Mouse (Mus musculus) liver, embryonic 11.5 days (tissue): ENCODE results near the gene Snd1. TPM values are rescaled to one million over a fixed set of nuclear protein-coding genes. Genes with fewer than 3 reads are reported as not detected.

Source experiments
- ATAC-seq: fragments of 200-750 bp; cut with Nextera tagmentation; replicated peaks from 2 replicates; pipeline ENCODE4 v1.8.0; 2017; ENCODE audit warnings: moderate number of reproducible peaks, mild to moderate bottlenecking, moderate TSS enrichment, moderate library complexity; ENCODE audit not compliant: low FRiP score
- DNase-seq: peaks from one replicate; pipeline ENCODE4 v3.0.0-alpha.2; 2017; ENCODE audit warnings: low spot score
- H3K27ac ChIP-seq: fragments of 300-500 bp; sonication (generic); 2 replicates; pipeline ENCODE4 v1.5.1; 2014; ENCODE audit warnings: mild to moderate bottlenecking, low read depth, low read length, control low read depth
- H3K27me3 ChIP-seq: fragments of 300-500 bp; sonication (generic); replicated peaks from 2 replicates; pipeline ENCODE4 v1.6.1; 2014; ENCODE audit warnings: low read length, mixed read lengths; ENCODE audit not compliant: control insufficient read depth, insufficient read depth
- H3K36me3 ChIP-seq: fragments of 300-500 bp; sonication (generic); 2 replicates; pipeline ENCODE4 v1.6.1; 2014; ENCODE audit warnings: mild to moderate bottlenecking, low read length, moderate library complexity, mixed read lengths; ENCODE audit not compliant: control insufficient read depth, insufficient read depth
- H3K4me1 ChIP-seq: fragments of 300-500 bp; sonication (generic); replicated peaks from 2 replicates; pipeline ENCODE4 v1.6.1; 2014; ENCODE audit warnings: low read length, mixed read lengths; ENCODE audit not compliant: control insufficient read depth, insufficient read depth
- H3K4me2 ChIP-seq: fragments of 300-500 bp; sonication (generic); 2 replicates; pipeline ENCODE4 v1.6.1; 2014; ENCODE audit warnings: mild to moderate bottlenecking, control low read depth, moderate library complexity
- H3K4me3 ChIP-seq: fragments of 300-500 bp; sonication (generic); 2 replicates; pipeline ENCODE4 v1.5.1; 2014; ENCODE audit warnings: low read depth, low read length, control low read depth
- H3K9ac ChIP-seq: fragments of 300-500 bp; sonication (generic); 2 replicates; pipeline ENCODE4 v1.6.1; 2014; ENCODE audit warnings: low read depth, low read length, control low read depth
- H3K9me3 ChIP-seq: fragments of 300-500 bp; sonication (generic); 2 replicates; pipeline ENCODE4 v1.6.1; 2016; ENCODE audit warnings: low read length, inconsistent platforms, mixed read lengths; ENCODE audit not compliant: control insufficient read depth
- WGBS: fragments of 180-500 bp; shearing (Covaris S2); extraction: QIAGEN DNeasy Blood & Tissue Kit; methylation state at CpG from one replicate; pipeline ENCODE4 v1.1.7; 2014; 5-methylcytosine and 5-hydroxymethylcytosine counted together
- polyA plus RNA-seq: library from polyadenylated mRNA; unstranded; fragments of >200 nt; fragmentation: Nextera tagmentation; extraction: Ambion mirVana; gene quantifications from 2 replicates; pipeline ENCODE4 v1.2.1, GENCODE M21; 2014

Gene Snd1
- polyA plus RNA-seq, 1 experiment from 2014 or later = 107 TPM

- 87% methylated on average over 3 of the region's 3 CpGs for WGBS
- Histone ChIP-seq H3K9ac (no peak overlapping the region), H3K27me3 (no peaks in the 10 kb centered on the region), H3K9me3 (no peaks in the 10 kb centered on the region), H3K27ac (no peak overlapping the region), H3K4me3 (no peak overlapping the region), H3K4me2 (no peak overlapping the region), H3K4me1 (no peaks in the 10 kb centered on the region), H3K36me3 (no peaks in the 10 kb centered on the region; the same call in 1 of the 2 replicates)
- DNase-seq = no peak
- ATAC-seq = no peak
Measured at GRCm38 (mm10) chr6:28586806-28587205, 111.9 kb downstream of the Snd1 start.

DNA sequence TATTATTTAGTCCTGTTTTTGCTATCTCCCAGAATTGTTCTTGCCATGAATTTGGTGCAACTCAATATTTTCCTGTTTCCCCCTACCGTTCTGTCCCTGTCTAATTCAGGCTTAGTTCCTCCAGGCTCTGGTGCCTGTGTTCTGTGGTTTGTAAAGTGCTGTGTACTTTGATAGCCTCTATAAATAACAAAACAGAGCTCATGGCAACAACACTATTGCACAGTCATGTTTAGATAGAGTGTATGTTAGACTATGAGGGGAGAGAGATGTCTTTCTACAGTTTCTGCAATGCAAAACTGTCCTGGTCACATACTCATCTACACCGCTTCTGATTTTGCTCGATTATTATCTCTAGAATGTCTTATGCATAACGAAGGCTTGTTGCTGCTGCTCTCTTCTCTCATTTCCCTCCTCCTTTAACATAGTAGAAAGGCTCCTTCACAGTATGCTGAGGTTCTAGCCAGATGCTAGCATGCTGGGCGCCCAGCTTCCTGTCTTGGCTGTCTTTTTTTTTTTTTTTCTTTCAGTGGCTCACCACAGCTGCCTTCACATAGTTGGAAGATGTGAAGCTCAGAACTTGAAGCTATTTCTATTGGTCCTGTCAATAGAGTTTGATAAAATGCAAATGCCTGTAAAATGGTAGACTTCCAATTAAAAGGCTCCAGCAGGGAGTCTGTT is 113.7 kb downstream of the Snd1 start:
- ATAC-seq (no peak; the same call in 1 of the 2 replicates), DNase-seq (no peak)
- 73% methylated on average over 5 of the region's 5 CpGs for WGBS
- Histone ChIP-seq H3K9me3 (no peaks in the 10 kb centered on the region), H3K9ac (no peak overlapping the region), H3K27ac (no peak overlapping the region), H3K27me3 (no peaks in the 10 kb centered on the region), H3K36me3 (no peaks in the 10 kb centered on the region), H3K4me3 (no peak overlapping the region), H3K4me1 (no peaks in the 10 kb centered on the region), H3K4me2 (no peak overlapping the region)

DNA sequence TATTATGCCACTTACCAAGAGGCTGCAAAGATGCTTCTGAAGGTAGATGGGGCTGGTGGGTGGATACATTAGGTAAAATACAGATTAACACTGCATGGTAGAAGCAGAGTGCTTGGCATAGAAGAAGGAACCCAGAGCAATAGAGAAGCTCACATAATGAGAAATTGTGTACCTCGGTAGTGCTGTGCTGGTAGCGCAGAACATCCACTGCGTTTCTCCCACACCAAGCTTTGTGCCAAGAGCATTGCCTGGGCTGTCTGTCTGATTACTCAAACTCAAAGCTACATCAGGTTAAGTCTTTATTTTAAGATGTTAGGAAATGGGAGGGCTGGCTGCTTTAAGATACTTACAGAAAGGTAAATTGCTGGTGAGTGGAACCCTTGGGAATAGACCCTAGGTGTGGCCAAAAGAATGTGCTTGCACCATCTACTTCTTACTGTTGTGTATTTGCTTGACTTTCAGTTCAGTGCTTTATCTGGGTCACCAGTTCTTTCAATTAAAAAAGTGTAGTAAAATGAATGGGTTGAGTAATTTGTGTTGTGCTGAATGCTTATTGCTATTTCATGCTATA is 117.5 kb downstream of the Snd1 start:
- Histone ChIP-seq H3K36me3 (no peaks in the 10 kb centered on the region), H3K27ac (no peak overlapping the region), H3K27me3 (no peaks in the 10 kb centered on the region), H3K4me1 (no peaks in the 10 kb centered on the region), H3K4me2 (no peak overlapping the region), H3K9me3 (no peaks in the 10 kb centered on the region), H3K4me3 (no peak overlapping the region), H3K9ac (no peak overlapping the region)
- DNase-seq = no peak
- no peak for ATAC-seq
- WGBS = 95% methylated on average over 3 of the region's 3 CpGs

DNA sequence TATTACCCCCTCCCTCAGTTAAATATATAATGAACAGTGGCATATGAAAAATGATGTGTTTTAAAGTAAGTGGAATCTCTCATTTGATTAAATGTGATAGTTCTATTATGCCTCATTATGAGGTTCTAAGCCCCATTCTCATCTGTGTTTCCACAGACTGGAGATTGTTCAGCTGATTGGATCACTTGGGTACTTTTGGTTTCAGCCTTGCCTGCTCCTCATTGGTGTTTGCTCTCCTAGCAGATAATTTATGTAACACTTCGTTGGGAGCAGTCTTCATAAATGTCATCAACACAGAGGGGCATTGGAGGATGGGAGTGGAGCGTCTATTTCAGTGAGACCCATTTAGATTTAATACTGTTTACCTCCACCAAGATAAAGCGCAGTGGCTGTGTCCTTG is 118.8 kb downstream of the Snd1 start:
- Histone ChIP-seq H3K9ac (no peak overlapping the region), H3K36me3 (no peaks in the 10 kb centered on the region), H3K9me3 (no peaks in the 10 kb centered on the region), H3K4me1 (peaks cover 5% of the 10 kb centered on the region; the same call in 1 of the 2 replicates), H3K27me3 (no peaks in the 10 kb centered on the region), H3K27ac (no peak overlapping the region), H3K4me3 (no peak overlapping the region), H3K4me2 (no peak overlapping the region)
- DNase-seq = no peak
- WGBS = 73% methylated on average over 3 of the region's 3 CpGs
- ATAC-seq = no peak

GRCm38 (mm10) chr6:28594759-28595158 is 119.8 kb downstream of the Snd1 start:
- 89% methylated on average over 4 of the region's 4 CpGs for WGBS
- Histone ChIP-seq H3K9me3 (no peaks in the 10 kb centered on the region), H3K36me3 (no peaks in the 10 kb centered on the region), H3K4me1 (peaks cover 11% of the 10 kb centered on the region; the same call in 1 of the 2 replicates), H3K9ac (no peak overlapping the region), H3K27me3 (no peaks in the 10 kb centered on the region), H3K27ac (no peak overlapping the region), H3K4me2 (no peak overlapping the region), H3K4me3 (no peak overlapping the region)
- DNase-seq (no peak), ATAC-seq (no peak)

GRCm38 (mm10) chr6:28595231-28595630 is 120.3 kb downstream of the Snd1 start:
- Histone ChIP-seq H3K9me3 (no peaks in the 10 kb centered on the region), H3K27ac (no peak overlapping the region), H3K9ac (no peak overlapping the region), H3K27me3 (no peaks in the 10 kb centered on the region), H3K4me2 (no peak overlapping the region), H3K36me3 (no peaks in the 10 kb centered on the region), H3K4me1 (peaks cover 15% of the 10 kb centered on the region; the same call in 1 of the 2 replicates), H3K4me3 (no peak overlapping the region)
- DNase-seq (no peak), ATAC-seq (no peak)
- 73% methylated on average over 1 of the region's 1 CpGs for WGBS

- Histone ChIP-seq H3K9me3 (no peaks in the 10 kb centered on the region), H3K27ac (no peak overlapping the region), H3K36me3 (no peaks in the 10 kb centered on the region), H3K4me1 (peaks cover 29% of the 10 kb centered on the region), H3K9ac (no peak overlapping the region), H3K4me2 (no peak overlapping the region), H3K4me3 (no peak overlapping the region), H3K27me3 (no peaks in the 10 kb centered on the region)
- no peak for ATAC-seq
- 74% methylated on average over 5 of the region's 5 CpGs for WGBS
- DNase-seq = no peak
Measured at GRCm38 (mm10) chr6:28597266-28597665, 122.3 kb downstream of the Snd1 start.

DNA sequence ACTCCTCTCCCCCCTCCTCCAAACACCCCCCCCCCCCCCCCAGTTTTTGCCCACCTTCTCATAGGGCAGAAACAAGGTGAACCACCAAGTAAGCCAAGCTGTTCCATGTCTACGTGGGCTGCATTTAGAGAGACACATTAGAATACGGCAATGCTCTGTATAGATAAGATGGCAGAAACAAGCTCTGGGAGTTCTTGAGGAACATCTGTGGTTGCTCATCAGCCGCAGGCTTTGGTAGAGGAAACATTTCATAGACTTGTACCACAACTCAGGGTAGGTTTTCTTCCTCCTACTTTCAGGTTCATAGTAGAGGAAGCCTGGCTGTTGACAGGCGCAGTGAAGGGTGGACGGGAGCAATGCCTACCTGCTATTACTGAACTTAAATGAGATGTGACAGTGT is 124.2 kb downstream of the Snd1 start:
- DNase-seq = no peak
- WGBS = 46% methylated on average over 5 of the region's 5 CpGs
- Histone ChIP-seq H3K9ac (no peak overlapping the region), H3K27me3 (no peaks in the 10 kb centered on the region), H3K9me3 (no peaks in the 10 kb centered on the region), H3K4me3 (no peak overlapping the region), H3K27ac (peak overlapping the region; percentile 79), H3K36me3 (no peaks in the 10 kb centered on the region), H3K4me1 (peaks cover 43% of the 10 kb centered on the region), H3K4me2 (peak overlapping the region; percentile 47)
- ATAC-seq = peak; percentile 88

DNA sequence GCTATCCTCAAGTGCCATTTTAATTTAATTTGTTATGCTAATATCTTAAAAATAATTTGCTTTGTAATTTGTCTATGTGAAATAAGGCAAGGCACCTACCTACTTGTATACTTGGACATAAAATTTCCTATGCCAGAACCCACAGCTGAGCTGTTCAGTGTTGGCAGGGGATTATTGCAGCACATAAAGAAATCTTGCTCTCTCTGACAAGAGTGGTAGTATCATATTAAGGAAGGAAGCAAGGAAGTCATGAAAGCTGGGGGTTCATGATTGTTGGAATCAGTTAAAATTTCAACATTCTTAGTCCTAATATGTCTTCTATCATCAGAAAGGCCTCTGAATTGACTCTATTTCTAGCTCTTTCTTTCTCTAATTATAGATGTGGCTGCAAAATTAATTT is 125.5 kb downstream of the Snd1 start:
- Histone ChIP-seq H3K9me3 (no peaks in the 10 kb centered on the region), H3K4me2 (no peak overlapping the region; the same call in 1 of the 2 replicates), H3K4me3 (no peak overlapping the region), H3K27me3 (no peaks in the 10 kb centered on the region), H3K4me1 (peaks cover 51% of the 10 kb centered on the region), H3K27ac (peak overlapping the region; percentile 43; the same call in 1 of the 2 replicates), H3K36me3 (no peaks in the 10 kb centered on the region), H3K9ac (no peak overlapping the region)
- no peak for ATAC-seq
- DNase-seq = no peak
